Mouse (Mus musculus) spleen, adult 18-20 months (tissue): Measurements from ENCODE around the gene Apc2.

Source experiments
- DNase-seq, 2 experiments: peaks; one replicate each; pipeline ENCODE4 v3.0.0; 2022; ENCODE audit warnings: mixed read lengths in 2 of 2

Gene Apc2

GRCm38 (mm10) chr10:80321670-80322581 is 26.1 kb downstream of the Apc2 start:
- no peak for DNase-seq

DNA sequence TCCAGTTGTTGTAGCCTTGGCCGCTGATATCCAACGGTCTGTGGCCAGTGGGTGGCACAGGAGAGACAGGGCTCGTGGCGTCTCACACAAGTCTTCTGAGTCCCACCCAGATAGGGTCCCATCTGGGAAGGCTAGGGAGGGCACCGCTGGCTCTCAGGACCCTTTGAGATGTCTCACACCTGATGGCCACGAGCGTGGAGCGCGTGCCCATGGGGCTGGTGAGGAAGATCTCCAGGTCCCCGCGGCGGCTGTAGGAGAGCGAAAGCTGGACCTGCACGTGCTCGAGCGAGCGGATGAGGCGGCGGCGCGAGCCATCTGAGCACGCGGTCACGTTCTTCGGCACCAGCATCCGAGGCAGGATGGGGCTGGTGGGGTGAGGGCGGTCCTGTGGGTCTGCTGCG is 27.0 kb downstream of the Apc2 start:
- peak in 1 of 2 experiments; percentile 44 for DNase-seq

- DNase-seq: peak; percentile 66 to 82
Observed at GRCm38 (mm10) chr10:80323261-80324119, 27.7 kb downstream of the Apc2 start.

- no peak for DNase-seq
Observed at GRCm38 (mm10) chr10:80324120-80325037, 28.6 kb downstream of the Apc2 start.

DNA sequence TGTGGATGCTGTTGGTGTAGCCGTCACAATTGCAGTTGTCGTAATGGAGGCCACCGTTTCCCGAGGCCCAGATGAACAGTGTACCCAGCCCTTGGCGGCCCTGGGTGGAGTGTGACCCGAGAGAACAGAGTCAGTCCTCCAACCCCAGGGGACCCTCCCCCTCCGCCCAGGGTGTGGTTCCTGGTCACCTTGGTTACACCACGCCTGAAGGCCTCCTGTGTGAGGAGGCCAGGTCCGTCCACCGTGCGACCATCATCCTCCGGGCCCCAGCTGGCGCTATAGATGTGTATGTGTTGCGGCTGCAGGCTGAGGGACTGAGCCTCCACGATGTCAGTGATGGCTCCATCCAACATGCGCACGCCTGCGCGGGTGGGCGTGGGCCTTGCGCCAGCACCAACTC is 29.3 kb downstream of the Apc2 start:
- DNase-seq: no peak

DNA sequence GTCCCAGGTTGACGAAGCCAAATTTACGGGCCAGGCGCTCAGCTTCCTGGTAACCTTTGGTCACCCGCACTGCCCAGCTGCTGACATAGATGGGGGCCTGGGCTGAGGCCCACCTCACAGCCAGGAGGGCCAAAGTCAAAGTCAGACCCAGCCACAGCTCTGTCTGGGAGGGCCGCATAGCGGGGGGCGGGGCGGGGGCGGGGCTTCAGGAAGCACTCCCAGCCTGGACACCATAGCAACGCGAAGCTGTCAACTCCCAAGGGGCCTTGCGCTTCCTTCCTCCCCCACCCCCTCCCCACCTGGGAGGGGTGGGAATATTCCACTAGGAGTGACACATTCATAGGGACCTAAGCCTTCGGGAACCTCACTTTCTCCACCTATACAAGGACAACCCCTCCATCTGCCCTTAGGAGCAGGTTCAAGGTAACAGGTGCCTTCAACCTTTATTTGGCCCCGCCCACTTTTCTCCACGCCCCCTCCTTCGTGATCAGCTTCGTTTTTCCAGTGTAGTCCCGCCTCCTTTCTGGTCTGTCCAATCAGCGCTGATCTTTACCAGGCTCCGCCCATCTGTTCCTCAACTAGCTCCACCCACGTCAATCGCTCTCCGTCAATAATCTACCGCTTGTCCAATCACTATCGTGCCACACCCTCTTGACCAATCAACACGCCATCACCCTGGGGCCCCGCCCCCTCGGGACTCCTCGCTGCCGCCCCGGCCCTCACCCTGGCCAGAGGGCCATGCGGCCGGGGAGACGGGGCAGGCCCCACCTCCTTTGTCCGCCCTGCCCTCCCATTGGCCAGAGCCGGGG is 33.7 kb downstream of the Apc2 start, which contains the start of the genes Pcsk4 and Reep6:
Gene Pcsk4 (minus strand): TSS at position 226 of the 809 bp plus-strand sequence.
Gene Reep6 (plus strand): TSS at position 681 of the 809 bp plus-strand sequence.
- peak; percentile 88 to 90 for DNase-seq

DNA sequence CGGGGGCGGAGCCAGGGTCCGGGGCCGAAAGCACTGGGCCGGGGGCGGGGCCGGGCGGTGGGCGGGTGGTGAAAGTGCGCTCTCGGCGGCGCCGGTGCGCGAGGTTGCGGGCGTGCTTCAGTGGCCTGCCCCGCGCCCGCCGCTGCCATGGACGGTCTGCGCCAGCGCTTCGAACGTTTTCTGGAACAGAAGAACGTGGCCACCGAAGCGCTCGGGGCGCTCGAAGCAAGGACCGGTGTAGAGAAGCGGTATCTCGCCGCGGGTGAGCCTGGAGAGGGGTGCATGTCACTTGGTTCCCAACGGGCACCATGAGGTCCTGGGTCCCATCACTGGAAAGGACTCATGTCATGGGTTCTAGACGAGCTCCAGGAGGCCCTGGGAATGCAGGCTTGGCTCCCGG is 34.3 kb downstream of the Apc2 start:
- no peak for DNase-seq

GRCm38 (mm10) chr10:80330888-80331287 is 35.1 kb downstream of the Apc2 start:
- no peak for DNase-seq

DNA sequence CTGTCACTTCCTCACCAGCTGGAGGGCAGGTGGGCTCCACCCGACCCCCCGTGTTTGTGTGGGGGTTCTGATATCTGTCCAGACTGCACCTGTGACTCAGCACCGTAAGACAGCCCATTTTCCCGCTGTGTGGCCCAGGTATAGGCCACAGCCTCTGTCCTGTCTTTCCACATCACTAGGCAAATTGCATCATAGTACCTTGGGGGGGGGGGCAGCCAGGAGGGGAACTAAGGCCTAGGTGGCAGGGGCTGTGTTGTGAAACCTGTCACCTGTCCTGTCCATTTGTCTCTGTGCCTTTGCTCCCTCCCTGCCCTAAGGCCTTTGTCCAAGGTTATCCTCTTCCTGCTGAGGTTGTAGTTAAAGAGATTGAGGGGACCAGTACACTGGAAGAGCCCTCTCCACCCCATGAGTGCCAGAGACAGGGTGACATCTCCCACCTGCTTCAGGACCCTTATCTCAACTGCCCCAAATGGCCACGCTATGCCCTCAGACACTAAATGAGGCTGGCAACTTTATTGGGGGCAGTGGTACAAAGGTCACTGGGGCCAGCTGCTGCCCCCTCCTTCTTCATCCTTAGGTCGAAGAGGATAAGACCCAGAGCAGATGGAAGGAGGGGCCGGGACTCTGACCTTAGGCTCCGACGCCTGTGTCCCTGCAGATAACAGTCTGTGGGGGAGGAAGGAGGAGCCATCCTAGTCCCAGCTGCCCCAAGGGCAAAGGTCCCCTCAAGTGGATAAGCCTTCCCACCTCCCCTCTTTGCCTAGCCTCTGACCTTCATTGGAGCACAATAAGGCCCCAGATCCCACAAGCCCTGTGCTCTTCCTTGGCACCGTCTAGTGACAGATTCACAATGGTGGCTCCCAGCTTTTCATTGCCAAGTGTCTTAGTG is 36.1 kb downstream of the Apc2 start:
- no peak for DNase-seq

GRCm38 (mm10) chr10:80332525-80332989 is 36.8 kb downstream of the Apc2 start:
- no peak for DNase-seq

DNA sequence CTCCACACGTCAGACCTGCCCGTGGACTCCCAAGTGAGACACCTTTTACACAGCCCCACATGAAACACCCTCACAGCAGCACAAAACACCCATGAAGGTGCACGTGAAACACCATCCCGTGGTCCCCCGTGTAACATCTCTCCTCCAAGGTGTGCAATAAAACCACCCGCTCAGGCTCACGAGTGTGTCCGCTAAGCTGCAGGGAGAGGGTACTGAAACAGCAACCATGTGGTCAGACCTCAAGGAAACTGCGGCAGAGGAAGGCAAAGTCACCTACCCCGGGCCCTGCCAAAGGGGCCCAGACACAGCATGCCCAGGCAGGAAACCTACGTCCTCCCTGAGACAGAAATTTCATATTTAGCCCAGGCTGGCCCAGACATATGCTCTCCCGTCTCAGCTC is 40.5 kb downstream of the Apc2 start:
- DNase-seq: no peak

- DNase-seq: peak; percentile 62 to 84
Observed at GRCm38 (mm10) chr10:80339941-80340750, 44.4 kb downstream of the Apc2 start.

GRCm38 (mm10) chr10:80341026-80341425 is 45.2 kb downstream of the Apc2 start:
- DNase-seq: no peak

DNA sequence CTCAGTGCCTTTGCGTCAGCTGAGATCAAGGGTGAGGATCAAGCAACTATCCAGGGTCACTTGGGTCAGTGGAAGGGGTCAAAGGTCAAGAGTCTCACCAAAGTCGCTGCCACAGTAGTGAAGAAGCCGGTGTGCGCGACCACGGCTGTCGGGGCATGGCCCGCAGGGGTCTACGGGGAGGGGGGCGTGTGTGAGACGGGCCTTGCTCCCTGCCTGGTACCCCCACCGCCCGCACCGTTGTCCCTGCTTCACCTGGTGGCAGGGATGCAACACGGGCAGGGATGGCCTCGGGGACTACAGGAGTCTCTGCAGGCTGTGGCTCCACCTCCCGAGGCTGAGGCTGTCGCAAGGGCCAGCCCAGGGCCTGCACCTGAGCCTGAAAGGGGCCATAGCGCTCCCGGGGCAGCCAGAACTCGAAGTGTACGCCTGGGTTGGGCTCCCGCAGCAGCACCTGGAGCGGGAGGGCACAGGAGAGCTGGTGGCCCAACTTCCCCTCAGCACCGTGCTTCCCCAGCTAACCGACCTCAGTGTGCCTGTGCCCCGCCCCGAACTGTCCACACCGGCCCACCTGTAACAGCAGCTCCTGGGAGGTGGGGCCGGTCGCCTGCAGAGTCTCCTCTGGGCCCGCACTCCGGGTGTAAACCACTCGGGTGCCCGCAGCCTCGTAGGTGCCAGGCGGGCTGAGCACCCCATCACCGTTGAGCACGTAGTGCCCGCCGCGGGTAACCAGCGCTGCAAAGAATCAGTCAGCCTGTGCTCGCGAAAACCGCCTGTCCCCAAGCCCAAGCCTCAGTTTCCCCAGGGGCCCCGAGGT is 45.9 kb downstream of the Apc2 start:
- no peak for DNase-seq

- peak in 1 of 2 experiments; percentile 19 for DNase-seq
Observed at GRCm38 (mm10) chr10:80342305-80342748, 46.5 kb downstream of the Apc2 start.

- peak in 1 of 2 experiments; percentile 34 for DNase-seq
Observed at GRCm38 (mm10) chr10:80342749-80343424, 47.1 kb downstream of the Apc2 start.

DNA sequence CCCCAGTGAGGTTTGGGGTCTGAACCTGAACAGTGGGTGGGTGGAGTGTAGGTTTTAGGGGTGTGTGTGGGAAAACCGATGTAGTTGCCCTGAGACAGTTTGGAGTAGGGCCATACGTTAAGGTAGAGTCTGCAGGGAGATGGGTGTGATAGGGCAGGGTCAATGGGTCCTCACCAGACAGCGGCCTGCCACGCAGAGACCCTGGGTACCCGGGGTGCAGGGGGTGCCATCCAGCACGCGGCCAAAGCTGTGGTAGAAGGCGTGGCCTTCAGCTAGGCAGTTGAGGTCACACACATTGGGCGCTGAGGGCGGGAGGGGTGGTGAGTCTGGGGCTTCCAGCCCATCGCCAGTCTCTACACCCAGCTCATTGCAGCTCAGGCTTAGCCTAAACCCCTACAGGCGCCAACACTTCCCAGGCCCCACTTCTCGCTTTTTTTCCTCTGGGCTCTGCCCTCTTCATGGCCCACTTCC is 47.7 kb downstream of the Apc2 start:
- DNase-seq: no peak
